Mouse (Mus musculus): ENCODE data around the gene Casp14.
"Not testable (repeated sequence)": the region's sequence is repeated elsewhere in the genome, so short reads cannot be mapped to it uniquely, and the experiment has no call there.

Gene Casp14

GRCm38 (mm10) chr10:78670121-78670520 lies 48.0 kb downstream of the Casp14 start:
- DNase-seq (ENCODE audit: low read depth), result not testable (repeated sequence)

- not testable (repeated sequence) for DNase-seq (ENCODE audit: low read depth)
These were observed 51.4 kb downstream of the Casp14 start for GRCm38 (mm10) chr10:78666696-78667095.

DNA sequence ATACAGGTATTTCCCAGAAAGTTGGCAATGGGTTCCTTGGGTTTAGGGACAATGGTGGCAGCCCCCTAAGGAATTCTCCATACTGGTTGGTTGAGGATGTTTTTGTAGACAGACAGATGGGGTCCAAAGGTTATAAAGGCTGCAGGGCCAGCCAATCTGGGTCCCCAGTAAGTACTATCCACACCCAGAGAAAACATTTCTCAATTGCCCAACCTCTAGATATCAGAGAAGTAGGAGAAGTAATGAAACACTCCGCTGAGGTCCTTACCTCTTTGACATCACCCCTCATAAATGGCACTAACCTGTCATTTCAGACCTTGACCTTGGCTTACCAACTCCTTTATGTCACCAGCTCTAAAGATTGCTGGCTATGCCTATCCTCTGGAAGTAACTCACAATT lies 53.5 kb downstream of the Casp14 start:
- no peak for DNase-seq (ENCODE audit: low read depth)
